Mouse (Mus musculus): ENCODE measurements around the gene Disp2.

Disp2 gene

GRCm38 (mm10) chr2:118844427-118844826, 64.9 kb downstream of the Disp2 start:
- no peak for DNase-seq (ENCODE audit: low spot score)

- no peak for DNase-seq (ENCODE audit: low spot score)
Observed at GRCm38 (mm10) chr2:118846246-118846645, 66.7 kb downstream of the Disp2 start.

GRCm38 (mm10) chr2:118851756-118852155, 72.2 kb downstream of the Disp2 start:
- no peak for DNase-seq (ENCODE audit: low spot score)
